Mouse (Mus musculus): Measurements from ENCODE around the gene Vmn1r188. TPM values are rescaled to one million over a fixed set of nuclear protein-coding genes. Genes with fewer than 3 reads are reported as not detected.
"Not testable (repeated sequence)": the region's sequence is repeated elsewhere in the genome, so short reads cannot be mapped to it uniquely, and the experiment has no call there.

Vmn1r188 gene
- polyA plus RNA-seq, 1 experiment: not detected

GRCm38 (mm10) chr13:22063468-22063867 lies 20.8 kb upstream of the Vmn1r188 start:
- no peak overlapping the region for H3K4me3 ChIP-seq
- H3K36me3 ChIP-seq (ENCODE audit: control insufficient read depth, insufficient read depth): no peaks in the 10 kb centered on the region
- H3K4me2 ChIP-seq (ENCODE audit: low read depth): no peak overlapping the region
- no peak overlapping the region for H3ac ChIP-seq (ENCODE audit: control insufficient read depth, insufficient read length)
- H3K79me2 ChIP-seq (ENCODE audit: control insufficient read depth, insufficient read depth): no peaks in the 10 kb centered on the region
- H3K27me3 ChIP-seq (ENCODE audit: control insufficient read depth, insufficient read depth, insufficient read length): no peaks in the 10 kb centered on the region
- no peak for TF ChIP-seq E2F4 (IDR thresholded peaks at IDR 0.05; ENCODE audit: insufficient read depth)
- TF ChIP-seq SRF (IDR thresholded peaks at IDR 0.05; ENCODE audit: control insufficient read depth, insufficient read length, low read depth): no peak
- no peak for TF ChIP-seq USF1 (IDR thresholded peaks at IDR 0.05; ENCODE audit: low read depth)
- no peak for TF ChIP-seq REST (IDR thresholded peaks at IDR 0.05; ENCODE audit: insufficient read depth, insufficient read length)

GRCm38 (mm10) chr13:22105724-22106123 lies 21.5 kb downstream of the Vmn1r188 start, which contains the start of gene Vmn1r189:
Gene Vmn1r189 (minus strand): TSS chr13:22105824.
- not testable (repeated sequence) for H3K27me3 ChIP-seq (ENCODE audit: control insufficient read depth, insufficient read depth, insufficient read length); H3K79me2 ChIP-seq (ENCODE audit: control insufficient read depth, insufficient read depth); H3K4me2 ChIP-seq (ENCODE audit: low read depth); H3K4me3 ChIP-seq; H3ac ChIP-seq (ENCODE audit: control insufficient read depth, insufficient read length); H3K36me3 ChIP-seq (ENCODE audit: control insufficient read depth, insufficient read depth)

- H3K27me3 ChIP-seq (ENCODE audit: control insufficient read depth, insufficient read depth, insufficient read length); H3K4me2 ChIP-seq (ENCODE audit: low read depth); H3K4me3 ChIP-seq; H3ac ChIP-seq (ENCODE audit: control insufficient read depth, insufficient read length); H3K79me2 ChIP-seq (ENCODE audit: control insufficient read depth, insufficient read depth); H3K36me3 ChIP-seq (ENCODE audit: control insufficient read depth, insufficient read depth): not testable (repeated sequence)
These were observed 52.5 kb downstream of the Vmn1r188 start for GRCm38 (mm10) chr13:22136495-22137293.

Other genes with a start within 250 kb of the Vmn1r188 start
- gene Zfp184, start 139.3 kb upstream of the Vmn1r188 start, polyA plus RNA-seq (2012; fragmentation: generic; extraction: Trizol): 0.89 TPM
- not detected for gene Pom121l2, start 103.2 kb upstream of the Vmn1r188 start, polyA plus RNA-seq (2012; fragmentation: generic; extraction: Trizol)
- gene Prss16, start 74.7 kb upstream of the Vmn1r188 start, polyA plus RNA-seq (2012; fragmentation: generic; extraction: Trizol): 0.34 TPM
- gene Hist1h2ah, start 48.9 kb upstream of the Vmn1r188 start, polyA plus RNA-seq (2012; fragmentation: generic; extraction: Trizol): 2.2 TPM
- gene Hist1h2bk, start 48.6 kb upstream of the Vmn1r188 start, polyA plus RNA-seq (2012; fragmentation: generic; extraction: Trizol): 8.2 TPM
- gene Hist1h4i, start 43.1 kb upstream of the Vmn1r188 start, polyA plus RNA-seq (2012; fragmentation: generic; extraction: Trizol): 31.0 TPM
- 4.1 TPM for gene Hist1h2ag, start 41.5 kb upstream of the Vmn1r188 start, polyA plus RNA-seq (2012; fragmentation: generic; extraction: Trizol)
- 3.4 TPM for gene Hist1h2bj, start 41.2 kb upstream of the Vmn1r188 start, polyA plus RNA-seq (2012; fragmentation: generic; extraction: Trizol)
- not detected for gene Vmn1r189, start 21.4 kb downstream of the Vmn1r188 start, polyA plus RNA-seq (2012; fragmentation: generic; extraction: Trizol)
- not detected for gene Vmn1r191, start 99.5 kb downstream of the Vmn1r188 start, polyA plus RNA-seq (2012; fragmentation: generic; extraction: Trizol)
- gene Vmn1r192, start 106.7 kb downstream of the Vmn1r188 start, polyA plus RNA-seq (2012; fragmentation: generic; extraction: Trizol): not detected
- gene Vmn1r193, start 138.7 kb downstream of the Vmn1r188 start, polyA plus RNA-seq (2012; fragmentation: generic; extraction: Trizol): not detected
- gene Vmn1r194, start 159.8 kb downstream of the Vmn1r188 start, polyA plus RNA-seq (2012; fragmentation: generic; extraction: Trizol): not detected
- not detected for gene Vmn1r195, start 186.1 kb downstream of the Vmn1r188 start, polyA plus RNA-seq (2012; fragmentation: generic; extraction: Trizol)
- gene Vmn1r196, start 205.5 kb downstream of the Vmn1r188 start, polyA plus RNA-seq (2012; fragmentation: generic; extraction: Trizol): not detected
- gene Vmn1r197, start 240.1 kb downstream of the Vmn1r188 start, polyA plus RNA-seq (2012; fragmentation: generic; extraction: Trizol): not detected